Mouse (Mus musculus) frontal cortex, postnatal 36 days (tissue): ENCODE measurements around the gene Gm45618.

Experiments used
- DNase-seq, 2 experiments: peaks; one replicate each; pipeline ENCODE4 v3.0.0; 2022; ENCODE audit warnings: low spot score in 2 of 2

Gm45618 gene

DNA sequence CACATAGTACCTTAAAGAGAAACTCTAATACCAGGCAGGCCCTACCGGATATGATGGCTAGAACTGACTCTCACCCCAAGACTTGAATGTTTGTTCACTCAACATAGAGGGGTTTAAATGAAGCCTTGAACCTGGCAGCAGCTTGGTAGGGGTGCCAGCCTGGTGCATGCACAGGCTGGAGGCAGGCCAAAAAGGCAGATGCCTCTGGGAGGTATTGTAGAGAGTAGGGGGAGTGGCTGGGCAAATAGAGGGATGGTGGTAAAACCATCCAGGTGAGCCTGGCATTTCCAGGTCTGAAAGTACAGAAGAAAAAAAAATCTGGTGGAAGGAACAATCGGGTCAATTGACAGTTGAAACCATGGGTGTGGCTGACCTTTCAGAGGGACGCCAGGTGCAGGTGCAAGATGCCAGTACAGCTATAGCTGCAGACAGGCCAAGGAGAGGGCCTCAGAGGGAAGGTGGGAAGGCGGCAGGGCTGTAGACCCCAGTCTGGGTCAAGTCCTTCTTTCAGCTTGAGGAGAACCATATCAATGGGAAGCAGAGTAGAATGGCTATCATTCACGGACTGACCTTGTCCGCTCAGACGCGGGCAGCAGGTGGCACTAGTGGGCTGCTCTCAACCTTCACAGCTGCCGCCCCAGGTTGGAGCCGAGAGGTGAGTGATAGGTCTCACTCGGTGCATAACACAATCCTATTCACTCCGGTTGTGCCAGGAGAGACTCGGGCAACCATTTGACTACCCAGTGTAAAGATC lies 49.9 kb downstream of the Gm45618 start:
- DNase-seq: peak; percentile 73 to 75
